Mouse (Mus musculus): ENCODE measurements at regions not wholly inside any gene's neighbourhood (a gene's known extent, or its start where the extent isn't known, plus 50 kb on each side); places are given as distances from the start of the nearest gene placed in this dataset.

DNA sequence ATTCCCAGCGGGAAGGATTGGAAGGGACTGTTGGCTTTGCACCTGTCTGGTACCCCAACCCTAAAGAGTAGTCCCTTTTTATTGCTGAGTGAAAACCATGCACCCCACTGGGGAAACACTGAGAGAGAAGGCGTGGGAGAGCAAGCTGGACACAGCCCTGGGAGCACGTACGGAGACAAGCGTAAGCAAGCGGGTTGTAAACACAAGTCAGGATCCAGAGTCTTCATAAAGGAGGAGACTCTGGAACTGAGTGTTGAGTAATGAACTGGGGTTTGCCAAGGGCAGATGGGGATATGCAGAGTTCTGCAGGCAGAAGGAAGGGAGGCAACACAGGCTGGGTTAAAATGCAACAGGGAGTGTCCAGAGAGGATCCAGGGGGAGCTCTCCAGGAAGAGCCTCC lies 141.5 kb upstream of the Dyrk2 start:
- H3K27me3 ChIP-seq (replicated peaks; ENCODE audit: control insufficient read depth, insufficient read depth, low read length) = no peaks in the 10 kb centered on the region
- ATAC-seq (replicated peaks; ENCODE audit: low FRiP score) = no peak
- no peaks in the 10 kb centered on the region for H3K9me3 ChIP-seq (ENCODE audit: control insufficient read depth, low read length)
- H3K9ac ChIP-seq (ENCODE audit: low read depth, low read length) = no peak overlapping the region
- H3K4me1 ChIP-seq (replicated peaks; ENCODE audit: control insufficient read depth, insufficient read depth, low read length) = no peaks in the 10 kb centered on the region
- no peak overlapping the region for H3K4me3 ChIP-seq (ENCODE audit: low read depth, low read length)
- WGBS = 74% methylated on average over 6 of the region's 6 CpGs
- H3K4me2 ChIP-seq = peak overlapping the region; percentile 42
- DNase-seq (ENCODE audit: low spot score) = no peak
- H3K27ac ChIP-seq (ENCODE audit: low read depth, low read length) = 0 out of 2 replicates have a peak overlapping the region, but pooled peaks have one; percentile 28
- no peaks in the 10 kb centered on the region for H3K36me3 ChIP-seq (ENCODE audit: control insufficient read depth, insufficient read depth, low read length)

DNA sequence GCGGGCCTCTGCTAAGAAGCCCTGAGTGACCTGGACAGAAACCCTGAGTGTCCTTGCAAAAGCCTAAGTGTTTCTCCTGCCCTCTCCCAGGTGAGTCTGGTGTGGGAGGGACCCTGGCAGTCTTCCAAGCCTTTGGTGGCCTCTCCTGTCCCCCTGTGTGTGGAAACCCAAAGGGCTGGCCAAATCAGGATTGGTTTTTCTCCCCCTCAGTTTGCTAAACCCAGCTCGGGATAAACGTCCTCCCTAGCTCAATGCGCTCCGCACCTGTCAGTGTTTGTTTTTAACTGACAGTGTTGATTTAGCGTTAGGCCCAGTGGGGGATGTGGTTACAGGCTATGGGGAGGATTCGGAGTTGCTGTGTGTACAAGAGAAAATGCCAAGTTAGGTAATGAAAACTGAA lies 140.9 kb upstream of the Dyrk2 start:
- 48% methylated on average over 7 of the region's 7 CpGs for WGBS
- Histone ChIP-seq H3K4me2 (no peak overlapping the region), H3K27ac (ENCODE audit: low read depth, low read length) (0 out of 2 replicates have a peak overlapping the region, but pooled peaks have one; percentile 28), H3K27me3 (replicated peaks; ENCODE audit: control insufficient read depth, insufficient read depth, low read length) (no peaks in the 10 kb centered on the region), H3K9me3 (ENCODE audit: control insufficient read depth, low read length) (no peaks in the 10 kb centered on the region), H3K4me1 (replicated peaks; ENCODE audit: control insufficient read depth, insufficient read depth, low read length) (no peaks in the 10 kb centered on the region), H3K36me3 (ENCODE audit: control insufficient read depth, insufficient read depth, low read length) (no peaks in the 10 kb centered on the region), H3K9ac (ENCODE audit: low read depth, low read length) (no peak overlapping the region), H3K4me3 (ENCODE audit: low read depth, low read length) (no peak overlapping the region)
- ATAC-seq (replicated peaks; ENCODE audit: low FRiP score) (peak; percentile 43; the same call in 1 of the 2 replicates), DNase-seq (ENCODE audit: low spot score) (peak; percentile 45)

DNA sequence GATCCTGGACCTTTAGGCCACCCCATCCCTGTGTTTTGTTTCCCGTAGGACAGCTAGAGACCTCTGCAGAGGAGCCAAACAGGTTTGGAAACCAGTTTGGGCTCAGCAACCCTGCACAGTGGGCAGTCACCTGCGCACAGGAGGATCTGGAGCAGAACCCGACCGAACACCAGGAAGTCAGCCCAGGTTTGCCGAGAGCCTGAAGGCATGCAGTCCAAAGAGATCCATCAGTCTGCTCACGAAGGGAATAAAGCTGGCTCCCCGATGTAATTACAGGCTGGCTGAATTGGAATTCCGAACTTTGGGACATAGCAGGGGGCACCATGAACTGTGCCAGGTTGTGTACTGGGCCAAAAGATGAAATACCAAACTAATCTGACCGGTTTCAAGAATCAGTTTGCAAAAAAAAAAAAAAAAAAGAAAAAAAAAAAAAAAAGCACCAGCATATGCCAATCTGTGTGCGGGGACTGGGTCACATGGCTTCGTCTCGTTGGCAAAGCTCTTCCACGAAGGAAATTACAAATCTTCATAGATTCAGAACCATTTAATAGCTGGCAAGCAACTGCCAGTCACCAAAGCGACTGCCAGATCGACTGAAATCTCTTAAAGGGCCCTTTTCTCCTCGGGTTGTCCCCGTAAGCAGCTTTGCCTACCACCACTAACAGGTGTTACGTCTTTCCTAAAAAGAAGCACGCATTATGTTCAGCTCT lies 137.0 kb upstream of the Dyrk2 start:
- no peaks in the 10 kb centered on the region for H3K9me3 ChIP-seq (ENCODE audit: control insufficient read depth, low read length)
- no peak overlapping the region for H3K4me2 ChIP-seq
- no peak for ATAC-seq (replicated peaks; ENCODE audit: low FRiP score)
- DNase-seq (ENCODE audit: low spot score) = no peak
- H3K4me1 ChIP-seq (replicated peaks; ENCODE audit: control insufficient read depth, insufficient read depth, low read length) = no peaks in the 10 kb centered on the region
- 88% methylated on average over 19 of the region's 19 CpGs for WGBS
- H3K36me3 ChIP-seq (ENCODE audit: control insufficient read depth, insufficient read depth, low read length) = no peaks in the 10 kb centered on the region
- no peak overlapping the region for H3K9ac ChIP-seq (ENCODE audit: low read depth, low read length)
- no peak overlapping the region for H3K27ac ChIP-seq (ENCODE audit: low read depth, low read length)
- H3K4me3 ChIP-seq (ENCODE audit: low read depth, low read length) = no peak overlapping the region
- H3K27me3 ChIP-seq (replicated peaks; ENCODE audit: control insufficient read depth, insufficient read depth, low read length) = no peaks in the 10 kb centered on the region

DNA sequence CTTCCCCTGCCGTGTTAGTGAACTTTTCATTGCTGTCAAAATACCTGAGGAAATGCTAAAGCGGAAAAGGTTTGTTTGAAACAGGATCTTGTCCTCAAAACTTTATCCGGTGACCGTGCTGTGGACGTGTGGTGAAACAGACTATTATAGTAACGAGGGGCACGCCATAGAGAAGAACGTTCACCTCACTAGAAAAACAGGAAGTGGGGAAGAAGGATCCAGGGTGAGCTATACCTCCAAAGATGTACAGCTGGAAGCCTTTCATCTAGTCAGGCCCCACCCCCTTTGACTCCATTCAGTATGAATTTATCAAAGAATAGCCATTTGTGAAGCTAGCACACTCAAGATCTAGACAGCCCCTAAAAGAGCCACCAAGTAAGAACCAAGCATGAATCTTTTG lies 135.5 kb upstream of the Dyrk2 start:
- Histone ChIP-seq H3K4me1 (replicated peaks; ENCODE audit: control insufficient read depth, insufficient read depth, low read length) (no peaks in the 10 kb centered on the region), H3K4me3 (ENCODE audit: low read depth, low read length) (no peak overlapping the region), H3K27me3 (replicated peaks; ENCODE audit: control insufficient read depth, insufficient read depth, low read length) (no peaks in the 10 kb centered on the region), H3K36me3 (ENCODE audit: control insufficient read depth, insufficient read depth, low read length) (no peaks in the 10 kb centered on the region), H3K9ac (ENCODE audit: low read depth, low read length) (no peak overlapping the region), H3K4me2 (no peak overlapping the region), H3K27ac (ENCODE audit: low read depth, low read length) (no peak overlapping the region), H3K9me3 (ENCODE audit: control insufficient read depth, low read length) (no peaks in the 10 kb centered on the region)
- ATAC-seq (replicated peaks; ENCODE audit: low FRiP score) (no peak), DNase-seq (ENCODE audit: low spot score) (no peak)
- WGBS = 79% methylated on average over 8 of the region's 8 CpGs

DNA sequence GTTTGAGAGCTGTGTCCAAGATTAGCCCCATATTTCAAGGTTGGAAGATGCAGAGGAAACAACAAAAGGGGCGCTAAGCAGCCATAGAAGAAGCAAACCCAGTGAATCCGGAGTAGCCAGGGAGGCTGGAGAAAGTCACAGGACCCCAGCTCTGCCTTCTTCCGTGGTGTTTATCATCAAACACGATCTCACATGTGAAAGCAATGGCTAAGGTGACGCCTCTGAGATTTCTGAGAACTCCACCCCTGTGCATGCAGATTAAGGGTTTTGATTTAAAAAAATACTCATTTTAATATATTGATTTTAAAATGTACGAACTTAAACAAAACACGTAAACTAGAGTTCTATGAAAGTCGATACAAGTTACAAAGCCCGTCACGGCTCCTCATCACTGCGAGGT lies 134.4 kb upstream of the Dyrk2 start:
- WGBS = 85% methylated on average over 11 of the region's 11 CpGs
- no peak for ATAC-seq (replicated peaks; ENCODE audit: low FRiP score)
- DNase-seq (ENCODE audit: low spot score) = no peak

DNA sequence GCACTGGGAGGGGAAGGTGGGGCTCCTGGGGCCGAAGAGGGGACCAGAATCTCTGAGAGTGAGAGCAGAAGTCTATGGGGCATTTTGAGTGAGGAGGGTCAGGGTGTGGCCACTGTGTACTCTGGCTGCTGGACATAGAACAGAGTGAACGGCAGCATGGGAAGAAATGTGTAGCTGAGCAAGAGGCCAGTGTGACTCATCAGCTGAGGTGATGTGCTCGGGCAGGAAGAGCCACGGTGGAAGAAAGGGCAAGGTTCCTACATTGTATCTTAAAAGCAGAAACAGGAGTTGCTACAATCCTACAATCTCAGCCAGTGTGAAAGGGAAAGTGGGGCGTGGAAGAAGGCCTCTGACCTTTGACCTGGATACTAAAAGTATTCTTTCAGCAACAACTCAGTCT lies 133.8 kb upstream of the Dyrk2 start:
- no peak overlapping the region for H3K27ac ChIP-seq (ENCODE audit: low read depth, low read length)
- no peaks in the 10 kb centered on the region for H3K27me3 ChIP-seq (replicated peaks; ENCODE audit: control insufficient read depth, insufficient read depth, low read length)
- no peaks in the 10 kb centered on the region for H3K36me3 ChIP-seq (ENCODE audit: control insufficient read depth, insufficient read depth, low read length)
- 56% methylated on average over 5 of the region's 5 CpGs for WGBS
- DNase-seq (ENCODE audit: low spot score) = no peak
- ATAC-seq (replicated peaks; ENCODE audit: low FRiP score) = no peak
- no peak overlapping the region for H3K4me3 ChIP-seq (ENCODE audit: low read depth, low read length)
- H3K9me3 ChIP-seq (ENCODE audit: control insufficient read depth, low read length) = no peaks in the 10 kb centered on the region
- no peaks in the 10 kb centered on the region for H3K4me1 ChIP-seq (replicated peaks; ENCODE audit: control insufficient read depth, insufficient read depth, low read length)
- H3K4me2 ChIP-seq = no peak overlapping the region
- H3K9ac ChIP-seq (ENCODE audit: low read depth, low read length) = no peak overlapping the region

More for the DNA sequence above, 134.4 kb upstream of the Dyrk2 start:
- no peaks in the 10 kb centered on the region for H3K27me3 ChIP-seq (replicated peaks; ENCODE audit: control insufficient read depth, insufficient read depth, low read length)
- H3K36me3 ChIP-seq (ENCODE audit: control insufficient read depth, insufficient read depth, low read length) = no peaks in the 10 kb centered on the region
- no peak overlapping the region for H3K27ac ChIP-seq (ENCODE audit: low read depth, low read length)
- H3K9me3 ChIP-seq (ENCODE audit: control insufficient read depth, low read length) = no peaks in the 10 kb centered on the region
- no peak overlapping the region for H3K4me2 ChIP-seq
- H3K4me1 ChIP-seq (replicated peaks; ENCODE audit: control insufficient read depth, insufficient read depth, low read length) = no peaks in the 10 kb centered on the region
- no peak overlapping the region for H3K4me3 ChIP-seq (ENCODE audit: low read depth, low read length)
- H3K9ac ChIP-seq (ENCODE audit: low read depth, low read length) = no peak overlapping the region

DNA sequence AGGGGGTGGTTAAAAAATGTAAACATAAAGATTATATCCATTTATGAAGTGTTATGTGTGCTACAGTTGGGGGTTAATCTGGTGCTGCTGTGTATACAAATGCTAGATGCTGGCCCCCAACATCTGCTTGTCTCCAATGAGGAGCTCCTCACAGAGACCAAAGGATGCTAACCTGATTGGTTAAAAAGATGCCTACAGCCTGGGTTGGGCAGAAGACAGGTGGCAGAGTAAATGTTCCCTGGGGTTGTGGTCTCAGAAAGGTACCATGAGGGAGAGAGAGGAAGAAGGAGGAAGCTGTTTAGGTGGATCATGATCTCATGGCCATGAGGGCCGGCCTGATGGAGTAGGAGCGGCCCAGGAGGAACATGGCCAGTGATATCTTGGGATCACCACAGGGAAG lies 133.0 kb upstream of the Dyrk2 start:
- H3K36me3 ChIP-seq (ENCODE audit: control insufficient read depth, insufficient read depth, low read length) = no peaks in the 10 kb centered on the region
- ATAC-seq (replicated peaks; ENCODE audit: low FRiP score) (no peak), DNase-seq (ENCODE audit: low spot score) (no peak)
- 86% methylated on average over 2 of the region's 2 CpGs for WGBS
- H3K4me2 ChIP-seq = no peak overlapping the region
- H3K4me3 ChIP-seq (ENCODE audit: low read depth, low read length) = no peak overlapping the region
- no peaks in the 10 kb centered on the region for H3K9me3 ChIP-seq (ENCODE audit: control insufficient read depth, low read length)
- no peak overlapping the region for H3K9ac ChIP-seq (ENCODE audit: low read depth, low read length)
- no peak overlapping the region for H3K27ac ChIP-seq (ENCODE audit: low read depth, low read length)
- H3K4me1 ChIP-seq (replicated peaks; ENCODE audit: control insufficient read depth, insufficient read depth, low read length) = no peaks in the 10 kb centered on the region
- H3K27me3 ChIP-seq (replicated peaks; ENCODE audit: control insufficient read depth, insufficient read depth, low read length) = no peaks in the 10 kb centered on the region

DNA sequence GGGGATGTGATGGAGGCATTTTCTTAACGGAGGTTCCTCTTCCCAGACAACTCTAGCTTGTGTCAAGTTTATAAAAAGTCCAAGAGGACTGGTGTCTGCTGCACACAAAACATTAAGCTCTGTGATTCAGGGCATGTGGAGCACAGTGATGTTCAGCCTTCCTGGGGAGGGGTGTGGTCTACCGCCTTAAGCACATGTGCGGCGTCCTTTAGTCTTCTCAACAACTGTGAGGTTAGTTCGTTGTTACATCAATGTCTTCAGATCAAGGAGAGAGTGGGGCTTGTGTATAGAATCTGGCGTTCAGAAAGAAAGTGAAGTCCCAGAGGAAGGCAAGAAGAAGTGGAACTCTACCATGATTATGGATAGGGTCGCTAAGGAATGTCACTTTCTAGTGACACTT lies 131.9 kb upstream of the Dyrk2 start:
- no peaks in the 10 kb centered on the region for H3K27me3 ChIP-seq (replicated peaks; ENCODE audit: control insufficient read depth, insufficient read depth, low read length)
- no peaks in the 10 kb centered on the region for H3K9me3 ChIP-seq (ENCODE audit: control insufficient read depth, low read length)
- 86% methylated on average over 7 of the region's 7 CpGs for whole genome bisulfite sequencing
- H3K27ac ChIP-seq (ENCODE audit: low read depth, low read length) = no peak overlapping the region
- ATAC-seq (replicated peaks; ENCODE audit: low FRiP score) = no peak
- DNase-seq (ENCODE audit: low spot score) = no peak
- no peak overlapping the region for H3K4me3 ChIP-seq (ENCODE audit: low read depth, low read length)
- no peaks in the 10 kb centered on the region for H3K36me3 ChIP-seq (ENCODE audit: control insufficient read depth, insufficient read depth, low read length)
- H3K9ac ChIP-seq (ENCODE audit: low read depth, low read length) = no peak overlapping the region
- H3K4me2 ChIP-seq = no peak overlapping the region
- H3K4me1 ChIP-seq (replicated peaks; ENCODE audit: control insufficient read depth, insufficient read depth, low read length) = no peaks in the 10 kb centered on the region

DNA sequence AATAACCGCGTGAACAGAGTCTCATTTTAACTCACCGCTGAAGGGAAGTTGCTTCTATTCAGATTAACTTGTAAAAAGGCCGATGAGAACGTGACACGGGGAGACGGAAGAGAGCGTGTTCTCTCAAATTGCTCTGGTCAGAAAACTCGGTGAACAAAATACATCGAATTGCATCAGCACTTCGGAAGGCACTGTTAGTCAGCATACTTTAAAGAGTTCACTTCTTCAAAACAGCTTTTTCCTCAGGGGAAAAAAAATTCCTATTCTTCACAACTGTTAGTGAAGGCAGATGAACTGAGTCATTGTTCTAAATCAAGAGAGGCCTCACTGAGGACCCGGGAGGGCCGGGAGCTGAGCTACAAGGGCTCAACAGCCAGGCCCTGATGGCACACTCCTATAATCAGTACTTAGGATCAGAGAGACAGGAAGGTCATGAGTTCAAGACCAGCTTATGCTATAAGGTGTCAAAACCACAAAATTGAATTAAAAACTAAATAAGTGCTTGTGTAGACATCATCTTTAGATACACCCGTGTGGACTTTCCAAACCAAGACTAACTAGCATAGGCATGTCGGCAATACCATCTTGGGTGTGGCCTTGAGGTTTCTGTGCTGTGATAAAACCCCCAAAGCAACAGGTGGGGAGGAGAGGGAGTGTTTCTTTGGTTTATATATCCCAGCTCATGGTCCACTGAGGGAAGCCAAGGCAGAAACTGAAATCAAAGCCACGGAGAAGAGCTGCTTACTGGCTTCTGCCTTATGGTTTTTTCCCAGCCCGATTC lies 131.2 kb upstream of the Dyrk2 start:
- Histone ChIP-seq H3K4me3 (ENCODE audit: low read depth, low read length) (no peak overlapping the region), H3K4me1 (replicated peaks; ENCODE audit: control insufficient read depth, insufficient read depth, low read length) (no peaks in the 10 kb centered on the region), H3K27me3 (replicated peaks; ENCODE audit: control insufficient read depth, insufficient read depth, low read length) (no peaks in the 10 kb centered on the region), H3K36me3 (ENCODE audit: control insufficient read depth, insufficient read depth, low read length) (no peaks in the 10 kb centered on the region), H3K9ac (ENCODE audit: low read depth, low read length) (no peak overlapping the region), H3K27ac (ENCODE audit: low read depth, low read length) (no peak overlapping the region), H3K4me2 (no peak overlapping the region), H3K9me3 (ENCODE audit: control insufficient read depth, low read length) (no peaks in the 10 kb centered on the region)
- WGBS = 85% methylated on average over 17 of the region's 17 CpGs
- DNase-seq (ENCODE audit: low spot score) = no peak
- ATAC-seq (replicated peaks; ENCODE audit: low FRiP score) = no peak
